Mouse (Mus musculus) leukemia stem cell, adult 10-12 weeks (primary cell): Measurements from ENCODE around the gene Gm20815. TPM values are rescaled to one million over a fixed set of nuclear protein-coding genes. Genes with fewer than 3 reads are reported as not detected.

ENCODE experiments used
- polyA plus RNA-seq: library from polyadenylated mRNA; stranded (reverse); fragments of >175 nt; gene quantifications from 2 replicates; pipeline ENCODE4 v1.2.3, GENCODE M21; 2012; ENCODE audit warnings: low replicate concordance

Gm20815 gene
- polyA plus RNA-seq = not detected in 2 replicates

DNA sequence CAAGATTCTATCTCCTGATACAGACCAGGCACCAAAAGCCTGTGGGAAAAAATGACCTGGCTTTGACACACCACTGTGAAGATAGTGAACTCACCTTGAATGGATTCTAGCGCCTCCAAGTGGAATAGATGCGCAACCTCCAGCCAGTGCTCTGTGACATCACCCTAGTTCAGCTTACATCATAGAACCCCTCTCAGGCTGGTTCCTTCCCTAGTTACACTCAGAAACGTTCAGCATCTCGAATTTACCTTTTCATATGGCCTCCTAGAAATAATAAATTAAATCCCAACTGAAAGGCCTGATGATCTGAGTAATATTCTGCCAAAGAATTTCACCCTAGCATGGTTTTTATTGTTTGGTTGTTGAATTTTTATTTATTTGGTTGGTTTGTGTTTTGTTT is at the start of gene Gm20815:
TSS of gene Gm20815 (minus strand) at position 101 of the 400 bp plus-strand sequence.

